Comparison of ENCODE assay signal across 8 mouse cellular contexts in the genomic region with DNA sequence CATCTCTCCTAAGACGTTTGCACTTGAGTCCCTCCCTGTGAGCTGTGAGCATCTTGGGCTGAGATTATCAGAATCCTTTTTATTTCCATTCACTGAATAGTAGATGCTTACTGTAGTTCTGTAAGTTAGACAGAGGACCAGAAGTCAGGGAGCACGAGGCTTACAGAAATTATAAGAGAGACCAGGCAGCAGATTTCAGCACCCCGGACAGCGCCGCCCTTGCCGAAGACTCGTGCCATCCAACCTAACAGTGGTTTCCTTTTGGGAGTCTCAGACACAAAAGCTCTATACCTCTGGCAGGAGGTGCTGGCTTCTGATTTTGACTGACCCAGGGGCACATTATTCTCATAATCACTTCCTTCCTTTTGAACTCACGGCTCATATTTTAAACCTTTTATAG. TPM values are rescaled to one million over a fixed set of nuclear protein-coding genes. Genes with fewer than 3 reads are reported as not detected.
DNase-seq lines count a peak whose midpoint lies in the region; ATAC-seq and TF ChIP-seq lines count a peak whose summit lies in the region.

No protein-coding gene starts in this region.

- no peak overlapping the region for H3K4me2 ChIP-seq in kidney, embryonic 16.5 days (replicated peaks; ENCODE audit: low read depth, low read length)

- no peak overlapping the region for H3K4me3 ChIP-seq in kidney, embryonic 16.5 days (ENCODE audit: low read length)
- H3K4me3 ChIP-seq in MEL (ENCODE audit: control insufficient read depth in 1 of 2, insufficient read depth in 1 of 2, low read depth in 2 of 2, low read length in 2 of 2), result no peak overlapping the region

- no peak for TF ChIP-seq POLR2A in MEL (IDR thresholded peaks at IDR 0.05; ENCODE audit: control insufficient read depth in 1 of 2, insufficient read depth in 1 of 2, low read depth in 1 of 2, low read length in 2 of 2, poor library complexity in 1 of 2)

- H3K27me3 ChIP-seq in kidney, embryonic 16.5 days (ENCODE audit: insufficient read depth, low read length), result no peaks in the 10 kb centered on the region
- peaks cover 0 to 2% of the 10 kb centered on the region in 2 experiments; a peak in 1 of 4 replicates for H3K27me3 ChIP-seq in MEL (ENCODE audit: control insufficient read depth in 1 of 2, insufficient read depth in 2 of 2, low read length in 2 of 2)

- H3K36me3 ChIP-seq in kidney, embryonic 16.5 days (ENCODE audit: insufficient read depth, low read length), result no peaks in the 10 kb centered on the region
- H3K36me3 ChIP-seq in MEL (ENCODE audit: control insufficient read depth in 1 of 2, insufficient read depth in 2 of 2, low read length in 2 of 2), result no peaks in the 10 kb centered on the region

- no peaks in the 10 kb centered on the region for H3K79me2 ChIP-seq in MEL (ENCODE audit: control insufficient read depth, insufficient read depth, low read length, poor library complexity)

- ATAC-seq in kidney, embryonic 16.5 days (ENCODE audit: low FRiP score, low TSS enrichment), result no peak
- ATAC-seq in megakaryocyte-erythroid progenitor cell, adult 5-6 weeks (replicated peaks; ENCODE audit: low FRiP score, low TSS enrichment, poor library complexity, severe bottlenecking), result 0 out of 2 replicates have a peak, but pooled peaks have one; percentile 56

- WGBS in kidney, embryonic 16.5 days, result 10% methylated on average over 8 of the region's 8 CpGs

- H3K9me3 ChIP-seq in kidney, embryonic 16.5 days (ENCODE audit: low read length), result no peaks in the 10 kb centered on the region
- H3K9me3 ChIP-seq in MEL (replicated peaks; ENCODE audit: insufficient read depth, low read length), result no peaks in the 10 kb centered on the region

- no peaks in the 10 kb centered on the region for H3K4me1 ChIP-seq in kidney, embryonic 16.5 days (ENCODE audit: insufficient read depth, low read length)
- no peaks in the 10 kb centered on the region for H3K4me1 ChIP-seq in MEL (ENCODE audit: control insufficient read depth in 1 of 2, insufficient read depth in 2 of 2, low read length in 2 of 2)

- peak; percentile 51 for DNase-seq in kidney, adult 9 months
- DNase-seq in MEL (ENCODE audit: low read depth, low spot score), result peak; percentile 84
- peak; percentile 76 for DNase-seq in embryo, embryonic 10 days (ENCODE audit: low spot score)
- no peak for DNase-seq in right cerebral cortex, postnatal 36 days (ENCODE audit: low spot score in 2 of 2)
- DNase-seq in cerebellum, adult 18-20 months, result no peak
- DNase-seq in natural killer cell, adult 2 months (ENCODE audit: low spot score in 2 of 2), result no peak

- peak in 1 of 2 experiments; percentile 8; a peak in 1 of 4 replicates for TF ChIP-seq EP300 in MEL (IDR thresholded peaks at IDR 0.05; ENCODE audit: low read depth in 1 of 2, low read length in 2 of 2)

- TF ChIP-seq CTCF in MEL (IDR thresholded peaks at IDR 0.05 in 2 of 3, conservative IDR thresholded peaks at IDR 0.05 in 1 of 3; ENCODE audit: control insufficient read depth in 1 of 3, insufficient read depth in 1 of 3, low read depth in 2 of 3, low read length in 3 of 3, poor library complexity in 1 of 3, severe bottlenecking in 1 of 3), result no peak

- no peak overlapping the region for H3K9ac ChIP-seq in kidney, embryonic 16.5 days (replicated peaks; ENCODE audit: low read length)
- H3K9ac ChIP-seq in MEL (ENCODE audit: control insufficient read depth, low read depth, low read length, poor library complexity, severe bottlenecking), result no peak overlapping the region

- no peak for TF ChIP-seq RAD21 in MEL (IDR thresholded peaks at IDR 0.05; ENCODE audit: low read depth, low read length)

- H3K27ac ChIP-seq in kidney, embryonic 16.5 days (ENCODE audit: low read length), result no peak overlapping the region
- H3K27ac ChIP-seq in MEL (ENCODE audit: control insufficient read depth, low read depth, low read length), result no peak overlapping the region

TF ChIP-seq in MEL, 35 proteins besides CTCF, POLR2A, EP300 and RAD21 (continues in another document):
- TF ChIP-seq ZMIZ1 (IDR thresholded peaks at IDR 0.05; ENCODE audit: low read depth, low read length) (no peak), SMC3 (IDR thresholded peaks at IDR 0.05; ENCODE audit: low read depth, low read length) (0 out of 2 replicates have a peak, but pooled peaks have one; percentile 16), POLR2AphosphoS5 (IDR thresholded peaks at IDR 0.05; ENCODE audit: borderline replicate concordance, low read depth, low read length) (no peak), ZC3H11A (IDR thresholded peaks at IDR 0.05; ENCODE audit: low read depth, low read length) (no peak), POLR2AphosphoS2 (IDR thresholded peaks at IDR 0.05; ENCODE audit: low read length) (no peak), NELFE (IDR thresholded peaks at IDR 0.05; ENCODE audit: low read depth, low read length) (no peak), MXI1 (IDR thresholded peaks at IDR 0.05; ENCODE audit: low read depth, low read length) (peak; percentile 96), UBTF (IDR thresholded peaks at IDR 0.05; ENCODE audit: borderline replicate concordance, insufficient read depth, low read depth, low read length) (no peak), ZNF384 (IDR thresholded peaks at IDR 0.05; ENCODE audit: low read depth, low read length) (no peak), HCFC1 (IDR thresholded peaks at IDR 0.05; ENCODE audit: low read depth, low read length) (0 out of 2 replicates have a peak, but pooled peaks have one; percentile 37), TBP (IDR thresholded peaks at IDR 0.05; ENCODE audit: low read depth, low read length) (no peak), GABPA (IDR thresholded peaks at IDR 0.05; ENCODE audit: low read depth, low read length) (no peak), JUND (IDR thresholded peaks at IDR 0.05; ENCODE audit: low read depth, low read length) (no peak), CHD2 (IDR thresholded peaks at IDR 0.05; ENCODE audit: low read length) (no peak), MAX (IDR thresholded peaks at IDR 0.05; ENCODE audit: low read length) (peak; percentile 82), CHD1 (IDR thresholded peaks at IDR 0.05; ENCODE audit: low read depth, low read length) (no peak), KAT2A (conservative IDR thresholded peaks at IDR 0.05; ENCODE audit: low read depth, low read length) (no peak), MYB (IDR thresholded peaks at IDR 0.05; ENCODE audit: low read depth, low read length) (no peak), RCOR1 (IDR thresholded peaks at IDR 0.05; ENCODE audit: low read depth, low read length) (0 out of 2 replicates have a peak, but pooled peaks have one; percentile 7), MYC (IDR thresholded peaks at IDR 0.05; ENCODE audit: low read depth, low read length) (0 out of 2 replicates have a peak, but pooled peaks have one; percentile 57), BHLHE40 (IDR thresholded peaks at IDR 0.05; ENCODE audit: borderline replicate concordance, low read depth, low read length) (peak; percentile 59; the same call in 1 of the 2 replicates), ETS1 (IDR thresholded peaks at IDR 0.05; ENCODE audit: low read depth, low read length) (no peak), TCF12 (IDR thresholded peaks at IDR 0.05; ENCODE audit: low read depth, low read length) (0 out of 2 replicates have a peak, but pooled peaks have one; percentile 7), NRF1 (IDR thresholded peaks at IDR 0.05; ENCODE audit: insufficient read depth, low read depth, low read length, poor library complexity, severe bottlenecking) (no peak)

RNA-seq across cellular contexts. Expression of a gene that starts 12.0 kb away (rescaled TPM):
- polyA plus RNA-seq in kidney, embryonic 16.5 days (2015; fragmentation: Nextera tagmentation; extraction: Ambion mirVana), result 1.7 TPM in 1 of 2 replicates, not detected in the other
- total RNA-seq in MEL (2012; rRNA removed), result not detected in 2 replicates
- not detected for polyA plus RNA-seq in MEL (2012; ENCODE audit: insufficient read depth in 1 of 2, insufficient read length in 2 of 2, low read depth in 1 of 2, low replicate concordance in 2 of 2, missing spikeins in 1 of 2)
- total RNA-seq in megakaryocyte-erythroid progenitor cell, adult 5-6 weeks (2014; fragmentation: Nextera tagmentation), result not detected in 2 replicates
- total RNA-seq in megakaryocyte-erythroid progenitor cell, adult 5-6 weeks (2017), result not detected in 2 replicates

RNA-seq across cellular contexts. Expression of a gene that starts 18.6 kb away (rescaled TPM):
- polyA plus RNA-seq in kidney, embryonic 16.5 days (2015; fragmentation: Nextera tagmentation; extraction: Ambion mirVana), result 18.5 and 20.1 TPM in 2 replicates
- total RNA-seq in MEL (2012; rRNA removed), result 71.4 and 84.8 TPM in 2 replicates
- 10 to 100 TPM in 1 of 2 experiments, not detected in 1; 70.5 TPM for polyA plus RNA-seq in MEL (2012; ENCODE audit: insufficient read depth in 1 of 2, insufficient read length in 2 of 2, low read depth in 1 of 2, low replicate concordance in 2 of 2, missing spikeins in 1 of 2)
- total RNA-seq in megakaryocyte-erythroid progenitor cell, adult 5-6 weeks (2014; fragmentation: Nextera tagmentation), result 39.6 and 47.8 TPM in 2 replicates
- 26.3 and 31.4 TPM in 2 replicates for total RNA-seq in megakaryocyte-erythroid progenitor cell, adult 5-6 weeks (2017)

RNA-seq across cellular contexts. Expression of a gene that starts 45.4 kb away (rescaled TPM):
- 0.41 TPM in 1 of 2 replicates, not detected in the other for polyA plus RNA-seq in kidney, embryonic 16.5 days (2015; fragmentation: Nextera tagmentation; extraction: Ambion mirVana)
- total RNA-seq in MEL (2012; rRNA removed), result not detected in 2 replicates
- not detected for polyA plus RNA-seq in MEL (2012; ENCODE audit: insufficient read depth in 1 of 2, insufficient read length in 2 of 2, low read depth in 1 of 2, low replicate concordance in 2 of 2, missing spikeins in 1 of 2)
- not detected in 2 replicates for total RNA-seq in megakaryocyte-erythroid progenitor cell, adult 5-6 weeks (2014; fragmentation: Nextera tagmentation)
- not detected in 2 replicates for total RNA-seq in megakaryocyte-erythroid progenitor cell, adult 5-6 weeks (2017)

RNA-seq across cellular contexts. Expression of a gene that starts 46.6 kb away (rescaled TPM):
- 1.5 and 2.1 TPM in 2 replicates for polyA plus RNA-seq in kidney, embryonic 16.5 days (2015; fragmentation: Nextera tagmentation; extraction: Ambion mirVana)
- total RNA-seq in MEL (2012; rRNA removed), result 22.6 and 40.1 TPM in 2 replicates
- 10 to 100 TPM in 1 of 2 experiments, not detected in 1; 15.5 TPM for polyA plus RNA-seq in MEL (2012; ENCODE audit: insufficient read depth in 1 of 2, insufficient read length in 2 of 2, low read depth in 1 of 2, low replicate concordance in 2 of 2, missing spikeins in 1 of 2)
- total RNA-seq in megakaryocyte-erythroid progenitor cell, adult 5-6 weeks (2014; fragmentation: Nextera tagmentation), result 17.5 and 26.8 TPM in 2 replicates
- 4.5 and 22.5 TPM in 2 replicates for total RNA-seq in megakaryocyte-erythroid progenitor cell, adult 5-6 weeks (2017)

RNA-seq across cellular contexts. Expression of a gene that starts 58.4 kb away (rescaled TPM):
- 28.9 and 30.0 TPM in 2 replicates for polyA plus RNA-seq in kidney, embryonic 16.5 days (2015; fragmentation: Nextera tagmentation; extraction: Ambion mirVana)
- 10.1 and 11.3 TPM in 2 replicates for total RNA-seq in MEL (2012; rRNA removed)
- polyA plus RNA-seq in MEL (2012; ENCODE audit: insufficient read depth in 1 of 2, insufficient read length in 2 of 2, low read depth in 1 of 2, low replicate concordance in 2 of 2, missing spikeins in 1 of 2), result 10 to 100 TPM in 1 of 2 experiments, not detected in 1; 13.2 TPM
- total RNA-seq in megakaryocyte-erythroid progenitor cell, adult 5-6 weeks (2014; fragmentation: Nextera tagmentation), result 6.6 and 8.0 TPM in 2 replicates
- 3.4 and 5.8 TPM in 2 replicates for total RNA-seq in megakaryocyte-erythroid progenitor cell, adult 5-6 weeks (2017)

Comparison
In these comparisons a context has a peak if more than half of its experiments do, and no peak if none do; other contexts are left out.
1. DNase-seq: peak in kidney, adult 9 months (single experiment), MEL (single experiment) and embryo, embryonic 10 days (single experiment); none in right cerebral cortex, postnatal 36 days (0 of 2), cerebellum, adult 18-20 months (0 of 2) and natural killer cell, adult 2 months (0 of 2).